Mouse (Mus musculus) layer of hippocampus, adult 6 months (tissue): ENCODE data around the gene Pax2. TPM values are rescaled to one million over a fixed set of nuclear protein-coding genes. Genes with fewer than 3 reads are reported as not detected.

ENCODE experiments used
- long read RNA-seq, 2 experiments: library from polyadenylated mRNA; unstranded; transcript quantifications; one replicate each; pipeline ENCODE4 v2.0.0; 2019 to 2020
- microRNA-seq: library from miRNA; unstranded; fragments of <30 nt; microRNA quantifications from one replicate; pipeline ENCODE4 v1.2.0, GENCODE M21; 2020
- polyA plus RNA-seq: library from polyadenylated mRNA; unstranded; fragments of <200 nt; fragmentation: Nextera tagmentation; gene quantifications from 2 replicates; pipeline ENCODE4 v1.2.3, GENCODE M21; 2021

Gene Pax2
- polyA plus RNA-seq = 0.04 and 0.06 TPM in 2 replicates
- long read RNA-seq, experiment 1 = 0 reads
- long read RNA-seq, experiment 2 = 0 reads

GRCm38 (mm10) chr19:44755693-44756420, at the start of gene Pax2:
Gene Pax2, plus strand, starts transcription at chr19:44756045.

Small RNA genes within 50 kb of the gene (microRNA-seq; reads per million reads assigned to microRNA genes)
- gene Mir6405 = not detected

Other genes with a start within 250 kb of the Pax2 start
- gene Sec31b, start 210.2 kb upstream of the Pax2 start, polyA plus RNA-seq = 0.05 and 0.09 TPM in 2 replicates
- gene Gm20538, start 203.2 kb upstream of the Pax2 start, polyA plus RNA-seq = not detected in 2 replicates
- 1,197 and 1,226 TPM in 2 replicates for gene Ndufb8, start 200.6 kb upstream of the Pax2 start, polyA plus RNA-seq
- 3.7 and 4.0 TPM in 2 replicates for gene Hif1an, start 193.2 kb upstream of the Pax2 start, polyA plus RNA-seq
- gene Slf2, start 175.1 kb downstream of the Pax2 start, polyA plus RNA-seq = 5.5 and 6.1 TPM in 2 replicates
- 1.6 and 1.9 TPM in 2 replicates for gene Sema4g, start 233.1 kb downstream of the Pax2 start, polyA plus RNA-seq
- gene Twnk, start 249.6 kb downstream of the Pax2 start, polyA plus RNA-seq = 4.9 and 5.5 TPM in 2 replicates